Comparison of ENCODE assay signal across 8 mouse cellular contexts in genomic region chr14:55591331-55591891, GRCm38 (mm10). TPM values are rescaled to one million over a fixed set of nuclear protein-coding genes. Genes with fewer than 3 reads are reported as not detected.
DNase-seq lines count a peak whose midpoint lies in the region; ATAC-seq and TF ChIP-seq lines count a peak whose summit lies in the region.

TSS of gene Rnf31 (plus strand) at chr14:55591708.

- H3K9me3 ChIP-seq in erythroblast, embryonic 14.5 days (ENCODE audit: control insufficient read depth, low read length), result no peaks in the 10 kb centered on the region
- H3K9me3 ChIP-seq in heart, embryonic 11.5 days (replicated peaks; ENCODE audit: control insufficient read depth, low read length), result no peaks in the 10 kb centered on the region
- H3K9me3 ChIP-seq in kidney, embryonic 16.5 days (ENCODE audit: low read length), result no peaks in the 10 kb centered on the region
- H3K9me3 ChIP-seq in stomach, embryonic 15.5 days, result no peaks in the 10 kb centered on the region

- peak within 1 kb of the TSS; percentile 85 for H3K9ac ChIP-seq in heart, embryonic 11.5 days (ENCODE audit: low read depth, low read length)
- H3K9ac ChIP-seq in kidney, embryonic 16.5 days (replicated peaks; ENCODE audit: low read length), result peak within 1 kb of the TSS; percentile 90
- peak within 1 kb of the TSS; percentile 89 for H3K9ac ChIP-seq in liver, adult 2 months (ENCODE audit: low read depth, low read length)
- H3K9ac ChIP-seq in stomach, embryonic 15.5 days, result peak within 1 kb of the TSS; percentile 77

- H3K27ac ChIP-seq in heart, embryonic 11.5 days (ENCODE audit: low read depth, low read length), result peak within 1 kb of the TSS; percentile 98
- H3K27ac ChIP-seq in kidney, embryonic 16.5 days (ENCODE audit: low read length), result peak within 1 kb of the TSS; percentile 100
- peak within 1 kb of the TSS; percentile 98 for H3K27ac ChIP-seq in liver, adult 2 months (replicated peaks; ENCODE audit: insufficient read depth, low read depth, low read length)
- peak within 1 kb of the TSS; percentile 99 for H3K27ac ChIP-seq in stomach, embryonic 15.5 days

- ATAC-seq in heart, embryonic 11.5 days (replicated peaks; ENCODE audit: insufficient number of reproducible peaks, low FRiP score, low TSS enrichment), result peak; percentile 86
- peak; percentile 94 for ATAC-seq in kidney, embryonic 16.5 days (ENCODE audit: low FRiP score, low TSS enrichment)
- ATAC-seq in stomach, embryonic 15.5 days (ENCODE audit: insufficient read depth, low FRiP score, low read depth), result peak; percentile 90

- under 1% methylated on average over 27 of the region's 33 CpGs for WGBS in heart, embryonic 11.5 days (ENCODE audit: insufficient replicate concordance)
- 0% methylated on average over 33 of the region's 33 CpGs for WGBS in kidney, embryonic 16.5 days
- under 1% methylated on average over 33 of the region's 33 CpGs for WGBS in liver, adult 2 months
- WGBS in stomach, embryonic 15.5 days, result under 1% methylated on average over 33 of the region's 33 CpGs

- H3K79me2 ChIP-seq in liver, adult 2 months (ENCODE audit: control insufficient read depth, insufficient read depth, low read length), result peaks cover 16% of the 10 kb centered on the region; the same call in 1 of the 2 replicates
- peaks cover 18% of the 10 kb centered on the region for H3K79me2 ChIP-seq in myocyte (ENCODE audit: control insufficient read depth, insufficient read depth)

- peak within 1 kb of the TSS; percentile 46 for H3ac ChIP-seq in myocyte (ENCODE audit: control insufficient read depth, insufficient read length)

- DNase-seq in CD4-positive helper T cell, adult 2 months (ENCODE audit: low read depth, low spot score), result peak; percentile 95
- peak; percentile 97 for DNase-seq in brain, embryonic 14.5 days (ENCODE audit: low read depth)
- peak; percentile 95 for DNase-seq in liver, adult 2 months (ENCODE audit: extremely low read depth, low read depth, low spot score)

- peaks cover 55% of the 10 kb centered on the region for H3K36me3 ChIP-seq in erythroblast, embryonic 14.5 days (ENCODE audit: control insufficient read depth)
- H3K36me3 ChIP-seq in heart, embryonic 11.5 days (ENCODE audit: control insufficient read depth, insufficient read depth, low read length), result peaks cover 17% of the 10 kb centered on the region
- H3K36me3 ChIP-seq in kidney, embryonic 16.5 days (ENCODE audit: insufficient read depth, low read length), result peaks cover 40% of the 10 kb centered on the region
- H3K36me3 ChIP-seq in liver, adult 2 months (ENCODE audit: control insufficient read depth, insufficient read depth, low read length), result peaks cover 16% of the 10 kb centered on the region
- H3K36me3 ChIP-seq in myocyte (ENCODE audit: control insufficient read depth, insufficient read depth), result peaks cover 6% of the 10 kb centered on the region
- peaks cover 19% of the 10 kb centered on the region for H3K36me3 ChIP-seq in stomach, embryonic 15.5 days

- H3K27me3 ChIP-seq in erythroblast, embryonic 14.5 days (ENCODE audit: control insufficient read depth), result no peaks in the 10 kb centered on the region
- H3K27me3 ChIP-seq in heart, embryonic 11.5 days (ENCODE audit: control insufficient read depth, insufficient read depth, low read length), result no peaks in the 10 kb centered on the region
- H3K27me3 ChIP-seq in kidney, embryonic 16.5 days (ENCODE audit: insufficient read depth, low read length), result no peaks in the 10 kb centered on the region
- no peaks in the 10 kb centered on the region for H3K27me3 ChIP-seq in liver, adult 2 months (ENCODE audit: control insufficient read depth, insufficient read depth, low read length)
- H3K27me3 ChIP-seq in myocyte (ENCODE audit: control insufficient read depth, insufficient read depth, insufficient read length), result no peaks in the 10 kb centered on the region
- H3K27me3 ChIP-seq in stomach, embryonic 15.5 days (replicated peaks), result no peaks in the 10 kb centered on the region

- TF ChIP-seq CTCF in brain, embryonic 14.5 days (IDR thresholded peaks at IDR 0.05; ENCODE audit: borderline replicate concordance, extremely low read depth, insufficient read depth, insufficient read length), result no peak
- no peak for TF ChIP-seq CTCF in liver, adult 2 months (IDR thresholded peaks at IDR 0.05; ENCODE audit: low read depth, low read length)

- peaks cover 66% of the 10 kb centered on the region for H3K4me1 ChIP-seq in erythroblast, embryonic 14.5 days (ENCODE audit: control insufficient read depth)
- peaks cover 19% of the 10 kb centered on the region for H3K4me1 ChIP-seq in heart, embryonic 11.5 days (ENCODE audit: control insufficient read depth, insufficient read depth, low read length)
- peaks cover 16% of the 10 kb centered on the region for H3K4me1 ChIP-seq in kidney, embryonic 16.5 days (ENCODE audit: insufficient read depth, low read length)
- peaks cover 8% of the 10 kb centered on the region for H3K4me1 ChIP-seq in liver, adult 2 months (ENCODE audit: control insufficient read depth, insufficient read depth, low read length)
- H3K4me1 ChIP-seq in stomach, embryonic 15.5 days, result peaks cover 17% of the 10 kb centered on the region

- H3K4me3 ChIP-seq in erythroblast, embryonic 14.5 days (replicated peaks), result peak within 1 kb of the TSS; percentile 97
- H3K4me3 ChIP-seq in heart, embryonic 11.5 days (ENCODE audit: low read depth, low read length), result peak within 1 kb of the TSS; percentile 78
- H3K4me3 ChIP-seq in kidney, embryonic 16.5 days (ENCODE audit: low read length), result peak within 1 kb of the TSS; percentile 97
- H3K4me3 ChIP-seq in liver, adult 2 months (ENCODE audit: insufficient read depth, low read depth, low read length), result peak within 1 kb of the TSS; percentile 86
- H3K4me3 ChIP-seq in myocyte, result peak within 1 kb of the TSS; percentile 89
- peak within 1 kb of the TSS; percentile 81 for H3K4me3 ChIP-seq in stomach, embryonic 15.5 days (replicated peaks)

- H3K4me2 ChIP-seq in heart, embryonic 11.5 days, result peak within 1 kb of the TSS; percentile 98
- H3K4me2 ChIP-seq in kidney, embryonic 16.5 days (replicated peaks; ENCODE audit: low read depth, low read length), result peak within 1 kb of the TSS; percentile 78
- peak within 1 kb of the TSS; percentile 87 for H3K4me2 ChIP-seq in myocyte (ENCODE audit: low read depth)
- H3K4me2 ChIP-seq in stomach, embryonic 15.5 days, result peak within 1 kb of the TSS; percentile 91

- peak; percentile 1; the same call in 1 of the 2 replicates for TF ChIP-seq POLR2A in brain, embryonic 14.5 days (IDR thresholded peaks at IDR 0.05; ENCODE audit: borderline replicate concordance, extremely low read depth, insufficient read depth, insufficient read length, poor library complexity, severe bottlenecking)
- TF ChIP-seq POLR2A in liver, adult 2 months (IDR thresholded peaks at IDR 0.05; ENCODE audit: extremely low read depth, insufficient read depth, low read length), result peak; percentile 79
- TF ChIP-seq POLR2A in myocyte (IDR thresholded peaks at IDR 0.05; ENCODE audit: insufficient read length, low read depth), result peak; percentile 82

TF ChIP-seq in myocyte, 11 proteins besides CTCF, POLR2A, EP300 and RAD21:
- TF ChIP-seq MYOD1 (IDR thresholded peaks at IDR 0.05; ENCODE audit: control insufficient read depth in 1 of 3, insufficient read length in 2 of 3, low read depth in 2 of 3) (peak in 1 of 3 experiments; percentile 36), SRF (IDR thresholded peaks at IDR 0.05; ENCODE audit: control insufficient read depth, insufficient read length, low read depth) (peak; percentile 52), E2F4 (IDR thresholded peaks at IDR 0.05; ENCODE audit: insufficient read depth) (no peak)

RNA-seq across cellular contexts. Expression of gene Rnf31, which starts in this region (rescaled TPM):
- polyA plus RNA-seq in brain, embryonic 14.5 days (2012; rRNA removed), result 25.1 and 30.4 TPM in 2 replicates
- polyA plus RNA-seq in erythroblast, embryonic 14.5 days (2012), result 0.86 and 1.1 TPM in 2 replicates
- polyA plus RNA-seq in heart, embryonic 11.5 days (2014; fragmentation: Nextera tagmentation; extraction: Ambion mirVana), result 11.2 and 13.0 TPM in 2 replicates
- polyA plus RNA-seq in kidney, embryonic 16.5 days (2015; fragmentation: Nextera tagmentation; extraction: Ambion mirVana), result 21.3 and 26.2 TPM in 2 replicates
- 4.9 and 8.0 TPM in 2 replicates for total RNA-seq in liver, adult 2 months (2014; rRNA removed)
- polyA plus RNA-seq in liver, adult 2 months (2012; rRNA removed), result 15.4 and 20.4 TPM in 2 replicates
- 11.2 TPM for polyA plus RNA-seq in myocyte (2012; fragmentation: generic; extraction: Trizol)
- 16.7 and 18.4 TPM in 2 replicates for polyA plus RNA-seq in stomach, embryonic 15.5 days (2015; fragmentation: Nextera tagmentation; extraction: Ambion mirVana)

Comparison
In these comparisons a context has a peak if more than half of its experiments do, and no peak if none do; other contexts are left out.
1. Peak in every context shown above with its lines: DNase-seq, ATAC-seq, H3K4me3 ChIP-seq and H3K27ac ChIP-seq.
2. POLR2A ChIP-seq: peak in every context shown above with its lines; median percentile 82 in myocyte; 79 in liver, adult 2 months; 1 in brain, embryonic 14.5 days.